Mouse (Mus musculus): ENCODE measurements around the gene Sox10. TPM values are rescaled to one million over a fixed set of nuclear protein-coding genes. Genes with fewer than 3 reads are reported as not detected.

Sox10 gene
- not detected for polyA plus RNA-seq (2012; fragmentation: generic; extraction: Trizol)

- no peak within 1 kb of the TSS for H3K4me3 ChIP-seq
- no peak within 1 kb of the TSS for H3K4me2 ChIP-seq (ENCODE audit: low read depth)
- no peaks in the 10 kb centered on the region for H3K36me3 ChIP-seq (ENCODE audit: control insufficient read depth, insufficient read depth)
- no peak within 1 kb of the TSS for H3ac ChIP-seq (ENCODE audit: control insufficient read depth, insufficient read length)
- TF ChIP-seq MAX (IDR thresholded peaks at IDR 0.05; ENCODE audit: low read depth) (no peak), TCF12 (IDR thresholded peaks at IDR 0.05; ENCODE audit: insufficient read depth, poor library complexity, severe bottlenecking) (no peak), USF1 (IDR thresholded peaks at IDR 0.05; ENCODE audit: low read depth) (no peak), CEBPB (IDR thresholded peaks at IDR 0.05; ENCODE audit: insufficient read depth, poor library complexity, severe bottlenecking) (no peak), POLR2A (IDR thresholded peaks at IDR 0.05; ENCODE audit: insufficient read length, low read depth) (no peak), E2F4 (IDR thresholded peaks at IDR 0.05; ENCODE audit: insufficient read depth) (no peak), TCF3 (IDR thresholded peaks at IDR 0.05; ENCODE audit: insufficient read length, low read depth) (no peak), SRF (IDR thresholded peaks at IDR 0.05; ENCODE audit: control insufficient read depth, insufficient read length, low read depth) (no peak), POLR2AphosphoS2 (IDR thresholded peaks at IDR 0.05; ENCODE audit: insufficient read length, low read depth) (no peak), MYOD1 (IDR thresholded peaks at IDR 0.05; ENCODE audit: control insufficient read depth in 1 of 3, insufficient read length in 2 of 3, low read depth in 2 of 3) (no peak), MYOG (IDR thresholded peaks at IDR 0.05; ENCODE audit: control insufficient read depth in 1 of 3, insufficient read depth in 1 of 3, insufficient read length in 2 of 3, low read depth in 2 of 3) (no peak), REST (IDR thresholded peaks at IDR 0.05; ENCODE audit: insufficient read depth, insufficient read length) (no peak)
- H3K27me3 ChIP-seq (ENCODE audit: control insufficient read depth, insufficient read depth, insufficient read length), result peaks cover 93% of the 10 kb centered on the region
- no peaks in the 10 kb centered on the region for H3K79me2 ChIP-seq (ENCODE audit: control insufficient read depth, insufficient read depth)
These were observed at the start of gene Sox10 for GRCm38 (mm10) chr15:79165140-79165539. TSS of gene Sox10 (minus strand) at chr15:79165240.

DNA sequence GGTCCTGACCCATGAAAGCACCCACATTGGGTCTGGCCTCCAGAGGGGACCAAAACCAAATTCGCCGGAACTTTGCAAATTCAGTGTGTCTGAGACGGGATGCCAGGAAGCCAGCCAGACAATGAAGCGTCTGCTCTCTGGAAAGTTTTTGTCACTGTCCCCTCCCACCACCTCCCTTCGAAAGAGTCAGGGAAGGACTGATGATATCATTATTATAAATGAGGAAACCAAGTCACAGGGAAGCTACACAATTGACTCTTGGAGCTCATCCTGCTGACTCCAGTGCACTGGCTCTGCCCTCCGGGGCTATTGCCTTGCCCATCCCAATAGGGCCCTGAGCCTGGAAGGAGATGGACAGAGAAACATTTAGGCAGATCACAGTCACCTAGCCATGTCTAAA, 48.6 kb upstream of the Sox10 start:
- peaks cover 65% of the 10 kb centered on the region for H3K27me3 ChIP-seq (ENCODE audit: control insufficient read depth, insufficient read depth, insufficient read length)

DNA sequence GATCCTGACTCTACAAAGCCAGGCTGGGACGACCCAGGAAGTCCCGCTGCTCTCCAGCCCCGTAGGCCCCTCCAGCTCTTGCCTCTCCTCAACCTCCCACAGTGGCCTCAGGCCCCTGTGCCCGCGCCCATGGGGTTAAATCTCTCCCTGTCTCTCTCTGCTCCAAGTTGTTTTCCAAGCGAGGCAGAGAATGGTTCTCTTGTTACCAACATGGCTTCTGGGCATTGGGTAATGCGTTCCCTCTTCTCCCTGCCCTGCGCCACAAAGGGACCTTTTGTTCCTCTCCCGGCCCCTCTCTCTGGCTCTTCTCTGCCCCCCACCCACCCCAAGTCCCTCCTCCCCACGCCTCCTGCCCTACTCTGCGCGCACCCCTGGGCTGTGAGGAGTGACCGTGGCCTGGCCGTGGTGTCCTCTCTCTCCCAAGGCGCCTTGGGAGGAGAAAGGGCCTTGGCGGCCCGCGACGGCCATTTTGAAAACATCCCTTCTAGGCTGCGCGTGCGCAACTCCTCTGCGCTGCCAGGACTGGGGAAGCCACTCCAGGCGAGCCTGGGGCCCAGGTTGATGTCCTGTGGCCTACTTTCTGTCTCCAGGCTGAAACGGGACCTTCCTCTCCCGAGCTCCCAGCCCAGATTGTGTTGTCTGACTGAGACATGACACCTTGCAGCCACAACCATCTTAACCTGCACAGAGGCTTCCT, 47.9 kb upstream of the Sox10 start:
- H3K4me2 ChIP-seq (ENCODE audit: low read depth), result no peak overlapping the region
- no peaks in the 10 kb centered on the region for H3K36me3 ChIP-seq (ENCODE audit: control insufficient read depth, insufficient read depth)
- H3K79me2 ChIP-seq (ENCODE audit: control insufficient read depth, insufficient read depth), result no peaks in the 10 kb centered on the region
- TF ChIP-seq POLR2A (IDR thresholded peaks at IDR 0.05; ENCODE audit: insufficient read length, low read depth) (no peak), MAX (IDR thresholded peaks at IDR 0.05; ENCODE audit: low read depth) (no peak), REST (IDR thresholded peaks at IDR 0.05; ENCODE audit: insufficient read depth, insufficient read length) (no peak), MYOD1 (IDR thresholded peaks at IDR 0.05; ENCODE audit: control insufficient read depth in 1 of 3, insufficient read length in 2 of 3, low read depth in 2 of 3) (no peak), USF1 (IDR thresholded peaks at IDR 0.05; ENCODE audit: low read depth) (no peak), E2F4 (IDR thresholded peaks at IDR 0.05; ENCODE audit: insufficient read depth) (no peak), TCF3 (IDR thresholded peaks at IDR 0.05; ENCODE audit: insufficient read length, low read depth) (no peak), SRF (IDR thresholded peaks at IDR 0.05; ENCODE audit: control insufficient read depth, insufficient read length, low read depth) (no peak), TCF12 (IDR thresholded peaks at IDR 0.05; ENCODE audit: insufficient read depth, poor library complexity, severe bottlenecking) (no peak), CEBPB (IDR thresholded peaks at IDR 0.05; ENCODE audit: insufficient read depth, poor library complexity, severe bottlenecking) (no peak), POLR2AphosphoS2 (IDR thresholded peaks at IDR 0.05; ENCODE audit: insufficient read length, low read depth) (no peak), MYOG (IDR thresholded peaks at IDR 0.05; ENCODE audit: control insufficient read depth in 1 of 3, insufficient read depth in 1 of 3, insufficient read length in 2 of 3, low read depth in 2 of 3) (no peak)
- no peak overlapping the region for H3ac ChIP-seq (ENCODE audit: control insufficient read depth, insufficient read length)
- no peak overlapping the region for H3K4me3 ChIP-seq
- H3K27me3 ChIP-seq (ENCODE audit: control insufficient read depth, insufficient read depth, insufficient read length), result peaks cover 65% of the 10 kb centered on the region

More for the DNA sequence above, 48.6 kb upstream of the Sox10 start:
- Histone ChIP-seq H3ac (ENCODE audit: control insufficient read depth, insufficient read length) (no peak overlapping the region), H3K79me2 (ENCODE audit: control insufficient read depth, insufficient read depth) (no peaks in the 10 kb centered on the region), H3K4me3 (no peak overlapping the region), H3K4me2 (ENCODE audit: low read depth) (no peak overlapping the region), H3K36me3 (ENCODE audit: control insufficient read depth, insufficient read depth) (no peaks in the 10 kb centered on the region)
- no peak for TF ChIP-seq POLR2AphosphoS2 (IDR thresholded peaks at IDR 0.05; ENCODE audit: insufficient read length, low read depth)
- TF ChIP-seq USF1 (IDR thresholded peaks at IDR 0.05; ENCODE audit: low read depth), result no peak

DNA sequence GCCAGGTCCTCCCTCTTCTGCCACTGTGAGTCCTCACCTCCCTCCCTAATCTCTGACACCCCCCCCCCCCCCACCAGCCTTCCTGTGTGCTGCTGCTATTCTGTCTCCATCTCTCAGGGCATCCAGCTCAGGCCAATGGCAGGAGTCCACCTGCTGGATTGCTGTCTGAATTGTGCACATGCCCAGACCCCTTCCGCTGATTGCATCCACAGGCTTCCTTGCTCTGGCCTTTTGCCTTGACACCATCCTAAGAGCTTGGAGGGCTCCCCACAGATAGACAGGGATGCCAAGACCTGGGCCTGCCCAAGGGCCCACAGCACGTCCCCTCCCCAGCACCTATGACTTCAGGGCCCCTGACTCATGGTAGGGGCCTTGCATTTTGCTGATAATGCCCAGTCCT, 45.3 kb upstream of the Sox10 start:
- Histone ChIP-seq H3K79me2 (ENCODE audit: control insufficient read depth, insufficient read depth) (no peaks in the 10 kb centered on the region), H3ac (ENCODE audit: control insufficient read depth, insufficient read length) (no peak overlapping the region), H3K4me3 (no peak overlapping the region), H3K4me2 (ENCODE audit: low read depth) (no peak overlapping the region), H3K27me3 (ENCODE audit: control insufficient read depth, insufficient read depth, insufficient read length) (peaks cover 70% of the 10 kb centered on the region), H3K36me3 (ENCODE audit: control insufficient read depth, insufficient read depth) (no peaks in the 10 kb centered on the region)
- TF ChIP-seq POLR2AphosphoS2 (IDR thresholded peaks at IDR 0.05; ENCODE audit: insufficient read length, low read depth), result no peak
- no peak for TF ChIP-seq MAX (IDR thresholded peaks at IDR 0.05; ENCODE audit: low read depth)
- TF ChIP-seq MYOG (IDR thresholded peaks at IDR 0.05; ENCODE audit: control insufficient read depth in 1 of 3, insufficient read depth in 1 of 3, insufficient read length in 2 of 3, low read depth in 2 of 3), result no peak
- TF ChIP-seq USF1 (IDR thresholded peaks at IDR 0.05; ENCODE audit: low read depth), result no peak
- TF ChIP-seq TCF12 (IDR thresholded peaks at IDR 0.05; ENCODE audit: insufficient read depth, poor library complexity, severe bottlenecking), result no peak
- no peak for TF ChIP-seq REST (IDR thresholded peaks at IDR 0.05; ENCODE audit: insufficient read depth, insufficient read length)
- no peak for TF ChIP-seq CEBPB (IDR thresholded peaks at IDR 0.05; ENCODE audit: insufficient read depth, poor library complexity, severe bottlenecking)
- no peak for TF ChIP-seq POLR2A (IDR thresholded peaks at IDR 0.05; ENCODE audit: insufficient read length, low read depth)
- TF ChIP-seq MYOD1 (IDR thresholded peaks at IDR 0.05; ENCODE audit: control insufficient read depth in 1 of 3, insufficient read length in 2 of 3, low read depth in 2 of 3), result no peak
- TF ChIP-seq E2F4 (IDR thresholded peaks at IDR 0.05; ENCODE audit: insufficient read depth), result no peak
- TF ChIP-seq SRF (IDR thresholded peaks at IDR 0.05; ENCODE audit: control insufficient read depth, insufficient read length, low read depth), result no peak
- TF ChIP-seq TCF3 (IDR thresholded peaks at IDR 0.05; ENCODE audit: insufficient read length, low read depth), result no peak

Data from myocyte (in vitro differentiated cells).